Mouse (Mus musculus): Measurements from ENCODE around the gene Gm9803.

DNA sequence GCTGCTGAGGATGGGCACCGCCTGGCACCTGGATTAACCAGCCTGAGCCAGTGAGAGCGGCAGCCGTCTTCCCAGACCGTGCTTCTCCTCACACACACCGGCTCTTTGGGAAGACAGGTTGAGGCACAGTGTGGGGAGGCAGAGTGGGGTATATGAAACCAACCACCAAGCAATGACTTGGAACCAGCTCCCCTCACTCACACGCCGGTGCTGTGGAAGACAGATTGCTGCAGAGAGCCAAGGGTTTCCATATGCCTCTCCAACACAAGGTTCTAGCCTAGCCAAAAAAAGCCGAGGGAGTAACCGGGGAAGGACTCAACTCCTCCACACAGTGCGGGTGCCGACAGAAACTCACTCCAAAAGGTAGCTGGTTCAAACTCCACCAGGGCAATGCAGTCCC, 35.4 kb downstream of the Gm9803 start:
- TF ChIP-seq CTCF (IDR thresholded peaks at IDR 0.05) (no peak), EP300 (IDR thresholded peaks at IDR 0.05) (no peak)

Measured in lung, postnatal 0 days (tissue).